Mouse (Mus musculus) T-cell, adult 2 months (primary cell): ENCODE data around the gene Ppp2r5a.
A peak's percentile ranks its signal among the peaks of the same experiment; 100 is the strongest.
"Not testable (repeated sequence)": the region's sequence is repeated elsewhere in the genome, so short reads cannot be mapped to it uniquely, and the experiment has no call there.

Experiments
- DNase-seq: peaks from one replicate; pipeline ENCODE4 v3.0.0; 2022; ENCODE audit warnings: low spot score

Ppp2r5a gene

GRCm38 (mm10) chr1:191403074-191403473 lies at the start of gene Ppp2r5a:
Gene Ppp2r5a, minus strand, starts transcription at chr1:191403272.
- DNase-seq = no peak

GRCm38 (mm10) chr1:191450614-191451013 lies 47.5 kb upstream of the Ppp2r5a start:
- no peak for DNase-seq

GRCm38 (mm10) chr1:191449537-191449936 lies 46.5 kb upstream of the Ppp2r5a start:
- no peak for DNase-seq

DNA sequence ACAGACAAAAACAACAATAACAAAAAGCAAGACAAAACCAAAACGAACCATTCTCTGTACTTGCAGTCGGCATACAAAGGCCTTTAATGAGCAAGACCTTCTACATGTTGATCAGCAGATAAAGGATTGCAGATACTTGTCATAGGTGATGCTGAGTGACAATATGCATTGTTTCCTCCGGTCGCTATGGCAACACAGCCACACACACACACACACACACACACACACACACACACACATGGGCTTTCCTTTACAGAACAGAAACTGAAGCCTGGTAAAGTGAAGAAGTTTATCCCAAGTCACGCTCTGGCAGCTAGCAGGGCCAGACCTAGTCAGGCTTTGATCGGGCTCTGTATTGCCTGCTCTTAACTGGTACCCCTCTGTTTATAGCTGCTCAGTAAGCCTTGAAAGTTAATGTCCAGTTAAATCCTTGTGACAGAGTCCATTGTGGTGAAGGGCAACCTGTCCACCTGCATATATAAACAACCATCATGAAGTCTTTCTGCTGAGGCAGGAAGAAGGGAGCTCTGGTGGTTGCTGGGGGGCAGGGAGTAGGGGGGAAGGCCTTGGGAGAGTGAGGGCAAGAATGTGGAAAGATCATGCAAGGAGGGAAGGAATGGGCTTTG lies 44.4 kb upstream of the Ppp2r5a start:
- DNase-seq = peak; percentile 72

DNA sequence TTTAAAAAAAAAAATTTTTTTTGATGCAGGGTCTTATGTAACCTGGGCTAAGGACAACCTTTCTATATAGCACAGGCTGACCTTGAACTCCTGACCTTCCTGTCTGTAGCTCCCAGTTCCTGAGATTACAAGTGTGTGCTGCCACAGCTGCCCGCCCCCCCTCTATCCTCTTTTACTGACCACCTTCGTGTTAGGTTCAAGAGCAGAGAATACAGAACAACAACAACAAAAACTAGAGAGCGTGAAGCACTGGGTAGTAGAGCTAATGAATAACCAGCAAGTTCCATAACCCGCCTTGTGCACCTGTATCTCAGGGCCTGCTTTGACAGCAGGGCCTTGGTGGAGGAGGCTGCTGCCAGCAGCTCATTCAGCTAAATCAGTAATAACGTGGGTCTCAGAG lies 43.2 kb upstream of the Ppp2r5a start:
- no peak for DNase-seq

DNA sequence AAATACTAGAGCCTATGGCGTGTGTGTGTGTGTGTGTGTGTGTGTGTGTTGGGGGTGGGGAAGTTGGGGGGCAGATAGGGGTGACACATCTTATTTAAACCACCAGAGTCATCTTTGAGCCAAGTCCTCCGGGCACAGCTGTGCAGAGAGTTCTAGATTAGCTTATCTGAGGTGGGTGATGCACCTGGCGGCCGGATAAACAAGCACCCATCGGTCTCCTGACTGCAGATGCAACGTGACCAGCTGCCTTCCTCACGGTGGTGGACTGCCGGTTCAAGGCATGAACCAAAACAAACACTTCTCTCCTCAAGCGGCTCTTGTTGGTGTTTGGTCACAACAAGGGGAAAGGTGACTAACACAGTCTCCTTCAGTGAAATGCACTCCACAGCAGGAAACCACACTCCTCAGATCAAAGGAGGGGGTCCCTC lies 42.8 kb upstream of the Ppp2r5a start:
- peak; percentile 72 for DNase-seq

- DNase-seq = peak; percentile 32
These were observed 42.3 kb upstream of the Ppp2r5a start for GRCm38 (mm10) chr1:191445401-191445800.

DNA sequence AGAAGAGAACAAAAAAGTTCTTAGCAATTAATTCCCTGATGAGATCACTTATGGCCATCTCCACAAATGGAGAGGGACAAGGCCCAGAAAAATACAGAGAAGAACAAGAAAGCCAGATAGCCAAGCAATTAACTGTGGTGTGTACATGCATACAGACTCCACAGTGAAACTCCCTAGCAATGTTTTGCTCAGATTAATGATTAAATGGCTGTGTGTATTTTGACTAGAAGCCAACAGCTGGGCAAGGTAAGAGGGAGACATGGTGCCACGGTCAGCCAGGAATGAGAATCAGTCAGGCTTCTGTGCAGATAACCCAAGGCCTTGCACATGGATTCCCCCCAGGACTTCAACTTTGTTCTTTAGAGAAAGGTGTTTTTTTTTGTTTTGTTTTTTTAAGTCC lies 41.4 kb upstream of the Ppp2r5a start:
- no peak for DNase-seq

DNA sequence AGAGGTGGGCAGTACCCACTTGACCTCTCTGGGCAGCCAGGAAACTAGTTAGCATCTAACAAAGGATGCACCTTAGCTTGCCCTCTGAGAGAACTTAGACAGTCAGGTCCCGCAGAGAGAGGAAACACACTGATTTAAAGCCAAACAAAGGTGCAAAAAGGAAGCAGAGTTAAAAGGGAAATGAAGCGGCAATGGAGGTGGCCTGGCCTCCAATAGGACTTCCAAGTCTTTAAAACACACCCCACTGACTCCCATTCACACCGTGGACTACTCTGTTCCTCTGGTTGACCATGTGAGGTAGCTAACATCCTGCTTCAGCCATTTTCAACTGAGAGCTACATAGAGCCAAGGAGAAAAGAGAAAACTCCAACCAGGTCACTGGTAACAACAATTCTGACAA lies 35.9 kb upstream of the Ppp2r5a start:
- no peak for DNase-seq

GRCm38 (mm10) chr1:191438546-191438945 lies 35.5 kb upstream of the Ppp2r5a start:
- no peak for DNase-seq

DNA sequence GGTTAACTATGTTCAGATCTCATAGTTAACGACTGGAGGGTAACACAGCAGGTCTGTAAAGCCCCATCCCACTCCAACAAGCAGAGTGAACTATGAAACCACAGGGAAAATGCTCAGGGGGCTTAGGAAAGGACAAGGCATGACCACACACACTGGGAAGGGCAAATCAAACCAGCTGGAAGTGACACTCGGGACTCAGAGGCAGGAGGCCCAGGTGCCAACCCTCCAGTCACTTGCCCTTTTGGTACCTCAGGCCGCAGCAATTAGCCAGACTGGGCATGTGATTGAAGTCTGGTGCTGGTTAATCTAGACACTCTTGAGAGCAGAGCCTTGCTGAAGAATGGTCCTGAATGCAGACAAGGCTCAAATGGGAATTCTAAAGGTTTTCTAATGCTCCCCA lies 33.6 kb upstream of the Ppp2r5a start:
- DNase-seq = no peak

DNA sequence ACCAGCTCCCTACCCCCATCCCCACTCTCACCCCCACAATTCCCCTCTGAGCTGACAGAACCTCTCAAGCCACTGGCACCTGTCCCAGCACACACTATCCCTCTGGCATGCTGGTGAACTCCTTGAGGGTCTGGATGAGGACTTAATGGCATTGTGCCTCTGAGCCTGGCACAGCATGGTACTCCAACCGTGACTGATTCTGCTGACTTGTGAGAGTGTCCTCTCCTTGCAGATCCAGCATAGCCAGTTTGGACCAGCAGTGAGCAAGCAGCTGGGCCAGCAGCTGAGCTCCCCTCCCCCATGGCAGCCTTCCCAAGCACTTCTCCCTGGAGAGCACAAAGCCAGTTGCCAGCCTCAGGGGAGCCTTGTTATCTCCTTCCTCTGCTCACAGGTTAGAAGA lies 32.3 kb upstream of the Ppp2r5a start:
- no peak for DNase-seq

GRCm38 (mm10) chr1:191432531-191432930 lies 29.5 kb upstream of the Ppp2r5a start:
- DNase-seq = no peak

DNA sequence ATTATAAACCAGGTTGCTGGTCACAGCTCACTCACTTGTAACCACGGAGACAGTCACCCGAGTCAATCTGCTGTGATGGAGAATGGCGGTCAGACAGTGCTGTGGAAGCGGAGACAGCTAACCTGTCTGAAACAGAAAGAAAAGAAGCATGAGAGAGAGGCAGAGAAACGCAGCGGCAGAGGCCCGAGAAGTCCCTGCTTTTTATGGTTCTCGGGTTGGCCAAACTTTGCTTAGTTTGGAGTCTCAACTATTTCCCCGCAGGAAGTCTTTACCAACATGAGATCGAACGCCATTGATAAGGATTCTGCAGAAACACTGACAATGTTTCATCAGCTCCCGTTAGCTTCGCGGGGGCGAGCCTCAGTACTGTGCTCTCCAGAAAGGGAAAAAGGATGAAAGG lies 29.0 kb upstream of the Ppp2r5a start:
- DNase-seq = no peak

- no peak for DNase-seq
These were observed 27.0 kb upstream of the Ppp2r5a start for GRCm38 (mm10) chr1:191430121-191430520.

DNA sequence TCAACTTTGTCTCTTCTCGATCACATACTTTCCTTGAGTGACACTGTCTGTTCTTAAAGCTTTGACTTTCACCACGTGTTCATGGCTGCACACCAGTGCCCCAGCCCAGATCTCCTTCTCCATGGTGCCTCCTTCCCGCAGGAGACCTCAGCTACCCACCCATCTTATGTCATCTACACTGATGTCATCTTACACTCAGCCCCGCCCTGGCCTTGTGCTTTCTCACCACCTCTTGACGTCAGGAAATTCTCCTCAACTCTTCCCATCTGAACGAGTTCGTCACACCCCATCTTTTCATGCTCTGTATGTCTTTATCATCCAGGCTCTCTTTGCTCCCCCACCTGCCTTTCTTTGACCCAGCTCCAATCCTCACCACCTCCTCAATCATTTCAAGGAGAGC lies 22.8 kb upstream of the Ppp2r5a start:
- peak; percentile 79 for DNase-seq

DNA sequence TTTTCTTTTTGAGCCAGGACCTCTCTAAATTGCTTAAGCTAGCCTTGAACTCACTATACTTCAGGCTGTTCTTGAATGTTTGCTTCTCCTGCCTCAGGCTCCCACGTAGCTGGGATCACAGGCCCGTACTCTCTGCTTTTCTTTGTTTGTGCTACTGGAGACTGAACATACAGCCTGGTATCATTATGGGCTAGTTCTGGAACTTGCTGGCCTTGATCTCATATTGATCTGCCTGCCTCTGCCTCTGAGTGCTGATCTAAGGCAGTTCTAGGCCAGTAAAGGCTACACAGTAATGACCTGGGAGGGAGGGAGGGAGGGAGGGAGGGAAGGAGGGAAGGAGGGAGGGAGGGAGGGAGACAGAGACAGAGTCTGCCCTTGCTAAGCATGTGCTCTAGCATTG lies 20.1 kb upstream of the Ppp2r5a start:
- DNase-seq = no peak

DNA sequence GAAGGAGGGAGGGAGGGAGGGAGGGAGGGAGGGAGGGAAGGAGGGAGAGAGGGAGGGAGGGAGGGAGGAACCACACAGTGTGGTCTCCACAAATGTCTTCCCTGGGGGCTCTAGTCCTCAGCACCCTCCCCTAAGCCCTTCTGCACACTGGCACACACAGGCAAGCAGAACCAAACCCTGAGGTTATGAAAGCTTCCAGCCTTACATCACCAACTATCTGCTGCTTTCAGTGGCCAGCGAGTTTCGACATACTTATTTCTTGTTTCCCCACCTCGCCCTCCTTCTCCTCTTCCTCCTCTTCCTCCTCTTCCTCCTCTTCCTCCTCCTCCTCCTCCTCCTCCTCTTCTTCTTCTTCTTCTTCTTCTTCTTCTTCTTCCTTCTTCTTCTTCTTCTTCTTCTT lies 19.6 kb upstream of the Ppp2r5a start:
- not testable (repeated sequence) for DNase-seq

DNA sequence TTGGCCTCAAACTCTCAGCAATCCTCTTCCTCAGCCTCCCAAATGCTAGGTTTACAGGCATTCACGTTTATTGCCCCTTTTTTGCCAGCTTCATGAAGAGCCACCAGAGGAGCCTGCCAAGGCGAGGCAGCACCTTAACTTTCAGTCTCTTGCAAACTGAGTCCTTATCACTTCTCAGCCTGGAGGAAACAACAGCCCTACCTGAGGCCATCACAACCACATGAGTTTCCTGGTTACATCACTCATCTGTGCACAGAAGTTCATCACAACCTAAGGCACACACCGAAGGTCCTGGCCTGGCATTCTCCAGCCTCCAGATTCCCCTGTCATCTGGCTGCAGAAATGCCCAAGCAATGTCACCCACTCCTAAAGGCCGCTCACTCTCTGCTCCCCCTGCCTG lies 19.1 kb upstream of the Ppp2r5a start:
- DNase-seq = peak; percentile 74

- DNase-seq = peak; percentile 41
These were observed 18.4 kb upstream of the Ppp2r5a start for GRCm38 (mm10) chr1:191421426-191421999.

DNA sequence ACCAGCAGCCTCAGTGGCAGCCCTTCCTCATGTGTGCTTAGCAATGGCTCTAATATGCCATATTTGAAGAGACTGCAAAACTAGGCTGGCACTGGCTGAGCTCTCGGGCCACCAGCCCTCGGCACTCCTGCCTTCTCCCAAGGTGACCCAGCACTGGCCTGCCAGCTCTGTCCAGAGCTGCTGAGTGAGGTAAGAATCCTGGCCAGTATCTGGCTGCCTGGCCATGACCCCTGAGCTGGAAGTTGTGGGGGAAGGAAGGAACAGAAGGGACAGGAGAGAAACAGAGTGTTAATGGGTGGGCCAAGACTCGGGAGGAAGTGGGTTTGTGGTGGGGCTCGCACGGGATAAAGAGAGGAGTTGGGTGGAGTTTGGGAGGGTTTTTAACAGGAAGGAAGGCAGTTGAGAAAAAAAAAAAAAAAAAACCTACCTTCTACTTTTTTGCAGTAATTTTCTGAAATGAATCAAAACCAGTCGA lies 17.9 kb upstream of the Ppp2r5a start:
- DNase-seq = peak; percentile 82

- no peak for DNase-seq
These were observed 17.1 kb upstream of the Ppp2r5a start for GRCm38 (mm10) chr1:191419991-191420751.

DNA sequence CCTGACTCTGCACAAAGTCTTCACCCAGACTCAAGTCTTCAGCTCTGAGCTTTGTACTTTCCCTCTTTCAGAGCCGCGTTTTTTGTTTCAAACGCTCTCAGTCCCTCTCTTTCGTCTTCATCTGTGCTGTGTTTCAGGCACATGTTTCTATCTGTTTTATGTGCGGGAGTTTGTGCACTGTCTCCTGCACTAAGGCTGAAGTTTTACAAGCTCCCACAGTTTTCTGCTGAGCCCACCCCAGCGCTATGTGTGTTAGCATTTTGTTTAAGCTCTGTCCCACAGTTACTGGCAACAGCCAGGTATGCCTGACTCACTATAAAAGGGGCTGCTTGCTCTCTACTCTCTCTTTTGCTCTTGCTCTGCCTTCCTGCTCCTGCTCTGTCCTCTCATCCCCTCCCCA lies 16.3 kb upstream of the Ppp2r5a start:
- peak; percentile 17 for DNase-seq
